Mouse (Mus musculus): ENCODE results near the gene Urb1. TPM values are rescaled to one million over a fixed set of nuclear protein-coding genes. Genes with fewer than 3 reads are reported as not detected.
A peak's percentile ranks its signal among the peaks of the same experiment; 100 is the strongest.
"Not testable (repeated sequence)": the region's sequence is repeated elsewhere in the genome, so short reads cannot be mapped to it uniquely, and the experiment has no call there.

Gene Urb1
- total and polyA plus RNA-seq, 3 experiments: 2.6 to 6.1 (median 5.5) TPM

DNA sequence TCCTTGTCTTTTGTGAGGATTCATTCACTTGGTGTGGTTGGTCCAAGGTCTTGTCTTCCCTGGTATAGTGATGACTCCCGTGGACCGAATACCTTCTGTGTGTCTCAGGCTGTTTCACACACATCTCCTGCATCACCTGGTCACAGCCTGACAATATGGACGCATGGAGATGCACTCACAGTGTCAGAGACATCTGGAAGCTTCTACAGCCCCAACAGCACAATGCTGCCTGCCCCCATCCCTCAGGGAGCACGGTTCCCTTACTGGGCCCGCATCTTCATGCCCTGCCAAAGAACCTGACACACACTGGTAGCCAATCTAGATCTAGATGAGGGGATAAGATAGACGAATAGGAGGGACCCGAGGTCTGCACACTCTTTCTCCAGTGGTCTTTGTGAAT is 18.9 kb upstream of the Urb1 start:
- 82% methylated on average over 7 of the region's 7 CpGs for WGBS
- no peak for DNase-seq
- Histone ChIP-seq H3K36me3 (ENCODE audit: control insufficient read depth, insufficient read depth, low read length) (no peaks in the 10 kb centered on the region), H3K79me2 (replicated peaks; ENCODE audit: control insufficient read depth, insufficient read depth, low read length) (no peaks in the 10 kb centered on the region), H3K4me1 (ENCODE audit: control insufficient read depth, insufficient read depth, low read length) (peaks cover 1% of the 10 kb centered on the region; the same call in 1 of the 2 replicates), H3K9ac (ENCODE audit: low read depth, low read length) (no peak overlapping the region), H3K27me3 (ENCODE audit: control insufficient read depth, insufficient read depth, low read length) (no peaks in the 10 kb centered on the region), H3K4me3 (no peak overlapping the region), H3K27ac (no peak overlapping the region)
- TF ChIP-seq CTCF (IDR thresholded peaks at IDR 0.05): no peak
- no peak for TF ChIP-seq EP300 (IDR thresholded peaks at IDR 0.05; ENCODE audit: insufficient read depth, low read depth, low read length)
- no peak for TF ChIP-seq POLR2A (IDR thresholded peaks at IDR 0.05; ENCODE audit: insufficient read depth, low read depth, low read length)
- intact Hi-C loops (cut with DNase I): loop anchor here (2.0 kb wide), 1 partner anchor 96 kb away; no protein-coding TSS in a partner anchor

DNA sequence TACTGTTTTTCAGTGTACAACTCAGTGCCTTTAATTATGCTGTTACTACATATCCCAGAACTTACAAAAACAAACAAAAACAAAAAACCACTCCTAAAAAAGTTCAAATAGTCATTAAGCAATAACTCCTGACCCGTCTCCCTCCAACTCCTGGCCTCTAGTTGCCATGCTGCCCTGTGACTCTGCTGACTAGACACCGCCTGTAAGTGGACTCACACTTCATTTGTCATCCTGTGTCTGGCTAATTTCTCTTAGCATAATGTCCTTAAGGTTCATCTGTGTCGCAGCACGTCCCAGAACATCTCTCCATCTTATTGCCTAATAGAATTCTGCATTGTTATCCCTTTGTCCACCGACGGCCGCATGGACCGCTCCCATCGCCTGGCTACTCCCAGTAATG is 17.3 kb upstream of the Urb1 start:
- whole genome bisulfite sequencing: 87% methylated on average over 9 of the region's 9 CpGs
- no peak overlapping the region for H3K9ac ChIP-seq (ENCODE audit: low read depth, low read length)
- TF ChIP-seq POLR2A (IDR thresholded peaks at IDR 0.05; ENCODE audit: insufficient read depth, low read depth, low read length): no peak
- TF ChIP-seq EP300 (IDR thresholded peaks at IDR 0.05; ENCODE audit: insufficient read depth, low read depth, low read length): no peak
- no peak for TF ChIP-seq CTCF (IDR thresholded peaks at IDR 0.05)
- no peaks in the 10 kb centered on the region for H3K79me2 ChIP-seq (replicated peaks; ENCODE audit: control insufficient read depth, insufficient read depth, low read length)
- H3K4me1 ChIP-seq (ENCODE audit: control insufficient read depth, insufficient read depth, low read length): peaks cover 1% of the 10 kb centered on the region; the same call in 1 of the 2 replicates
- intact Hi-C loops (cut with DNase I): no loop called here
- H3K27ac ChIP-seq: no peak overlapping the region
- no peaks in the 10 kb centered on the region for H3K36me3 ChIP-seq (ENCODE audit: control insufficient read depth, insufficient read depth, low read length)
- H3K27me3 ChIP-seq (ENCODE audit: control insufficient read depth, insufficient read depth, low read length): no peaks in the 10 kb centered on the region
- DNase-seq: no peak
- no peak overlapping the region for H3K4me3 ChIP-seq

GRCm38 (mm10) chr16:90826457-90826856 is 16.2 kb upstream of the Urb1 start, which contains the start of gene Eva1c:
TSS of gene Eva1c (plus strand) at chr16:90826719.
- Histone ChIP-seq H3K4me3 (no peak within 1 kb of the TSS), H3K36me3 (ENCODE audit: control insufficient read depth, insufficient read depth, low read length) (no peaks in the 10 kb centered on the region), H3K79me2 (replicated peaks; ENCODE audit: control insufficient read depth, insufficient read depth, low read length) (no peaks in the 10 kb centered on the region), H3K9ac (ENCODE audit: low read depth, low read length) (no peak within 1 kb of the TSS), H3K27ac (no peak within 1 kb of the TSS), H3K27me3 (ENCODE audit: control insufficient read depth, insufficient read depth, low read length) (no peaks in the 10 kb centered on the region), H3K4me1 (ENCODE audit: control insufficient read depth, insufficient read depth, low read length) (peaks cover 1% of the 10 kb centered on the region; the same call in 1 of the 2 replicates)
- no peak for TF ChIP-seq POLR2A (IDR thresholded peaks at IDR 0.05; ENCODE audit: insufficient read depth, low read depth, low read length)
- TF ChIP-seq CTCF (IDR thresholded peaks at IDR 0.05): peak; percentile 36
- no peak for TF ChIP-seq EP300 (IDR thresholded peaks at IDR 0.05; ENCODE audit: insufficient read depth, low read depth, low read length)
- intact Hi-C loops (cut with DNase I): no loop called here
- no peak for DNase-seq
- WGBS: 68% methylated on average over 7 of the region's 7 CpGs

- Histone ChIP-seq H3K4me3 (no peak overlapping the region), H3K4me1 (ENCODE audit: control insufficient read depth, insufficient read depth, low read length) (peaks cover 1% of the 10 kb centered on the region; the same call in 1 of the 2 replicates), H3K27ac (no peak overlapping the region), H3K36me3 (ENCODE audit: control insufficient read depth, insufficient read depth, low read length) (no peaks in the 10 kb centered on the region), H3K79me2 (replicated peaks; ENCODE audit: control insufficient read depth, insufficient read depth, low read length) (no peaks in the 10 kb centered on the region), H3K27me3 (ENCODE audit: control insufficient read depth, insufficient read depth, low read length) (no peaks in the 10 kb centered on the region), H3K9ac (ENCODE audit: low read depth, low read length) (no peak overlapping the region)
- intact Hi-C loops (cut with DNase I): no loop called here
- TF ChIP-seq CTCF (IDR thresholded peaks at IDR 0.05): no peak
- WGBS: 77% methylated on average over 5 of the region's 5 CpGs
- DNase-seq: no peak
Observed at GRCm38 (mm10) chr16:90826041-90826440, 15.8 kb upstream of the Urb1 start.

- H3K36me3 ChIP-seq (ENCODE audit: control insufficient read depth, insufficient read depth, low read length); H3K4me3 ChIP-seq; H3K79me2 ChIP-seq (replicated peaks; ENCODE audit: control insufficient read depth, insufficient read depth, low read length); intact Hi-C loops (cut with DNase I); H3K27me3 ChIP-seq (ENCODE audit: control insufficient read depth, insufficient read depth, low read length); H3K27ac ChIP-seq; H3K9ac ChIP-seq (ENCODE audit: low read depth, low read length); H3K4me1 ChIP-seq (ENCODE audit: control insufficient read depth, insufficient read depth, low read length); DNase-seq: not testable (repeated sequence)
- WGBS: 78% methylated on average over 4 of the region's 4 CpGs
Observed at GRCm38 (mm10) chr16:90823986-90824385, 13.8 kb upstream of the Urb1 start.

- 70% methylated on average over 7 of the region's 7 CpGs for WGBS
- H3K4me3 ChIP-seq: no peak overlapping the region
- no peaks in the 10 kb centered on the region for H3K4me1 ChIP-seq (ENCODE audit: control insufficient read depth, insufficient read depth, low read length)
- DNase-seq: peak in 1 of 2 experiments; percentile 29
- intact Hi-C loops (cut with DNase I): no loop called here
- H3K9ac ChIP-seq (ENCODE audit: low read depth, low read length): no peak overlapping the region
- no peaks in the 10 kb centered on the region for H3K36me3 ChIP-seq (ENCODE audit: control insufficient read depth, insufficient read depth, low read length)
- H3K79me2 ChIP-seq (replicated peaks; ENCODE audit: control insufficient read depth, insufficient read depth, low read length): no peaks in the 10 kb centered on the region
- no peaks in the 10 kb centered on the region for H3K27me3 ChIP-seq (ENCODE audit: control insufficient read depth, insufficient read depth, low read length)
- no peak overlapping the region for H3K27ac ChIP-seq
- TF ChIP-seq EP300 (IDR thresholded peaks at IDR 0.05; ENCODE audit: insufficient read depth, low read depth, low read length): no peak
- TF ChIP-seq POLR2A (IDR thresholded peaks at IDR 0.05; ENCODE audit: insufficient read depth, low read depth, low read length): no peak
- no peak for TF ChIP-seq CTCF (IDR thresholded peaks at IDR 0.05)
Observed at GRCm38 (mm10) chr16:90822981-90823380, 12.8 kb upstream of the Urb1 start.
